9 mouse cellular contexts compared by ENCODE assay signal in genomic region chr15:81507201-81507600, GRCm38 (mm10). TPM values are rescaled to one million over a fixed set of nuclear protein-coding genes. Genes with fewer than 3 reads are reported as not detected.
DNase-seq lines count a peak whose midpoint lies in the region; TF ChIP-seq lines count a peak whose summit lies in the region.
"Had no signal": no experiment of that assay in that cellular context is flagged by ENCODE, and none has a peak within 500 bp of the region (broad histone marks: within the 10 kb centered on the region; RNA-seq: fewer than 3 reads in every experiment).

No protein-coding gene starts in this region.

- H3K4me3 ChIP-seq in kidney, adult 2 months (ENCODE audit: insufficient read depth, low read depth, low read length): no peak overlapping the region
- H3K4me3 ChIP-seq: lung, embryonic 15.5 days had no signal

- TF ChIP-seq CTCF in kidney, adult 2 months (conservative IDR thresholded peaks at IDR 0.05; ENCODE audit: insufficient read depth, insufficient read length, low read depth, low read length): peak; percentile 60

- H3K4me1 ChIP-seq in kidney, adult 2 months (ENCODE audit: control insufficient read depth, insufficient read depth, low read length): no peaks in the 10 kb centered on the region; the same call in 1 of the 2 replicates

- intact Hi-C loops in left cerebral cortex, postnatal 14 days (cut with DNase I): no loop called here

- peak; percentile 38 for DNase-seq in kidney, adult 2 months
- DNase-seq in kidney, adult 11 months: no peak
- peak; percentile 36 for DNase-seq in MN1 (ENCODE audit: low spot score)
- peak; percentile 49 for DNase-seq in kidney, postnatal 10 days
- DNase-seq in retina, postnatal 1 day: peak; percentile 40
- no peak for DNase-seq in frontal cortex, postnatal 10 days (ENCODE audit: low spot score in 2 of 2)
- no peak for DNase-seq in layer of hippocampus, postnatal 10 days (ENCODE audit: low spot score in 2 of 2)
- no peak for DNase-seq in left cerebral cortex, postnatal 14 days (ENCODE audit: low spot score in 2 of 2)

- H3K27ac ChIP-seq in kidney, adult 2 months (ENCODE audit: insufficient read depth, low read depth, low read length): no peak overlapping the region
- H3K27ac ChIP-seq: lung, embryonic 15.5 days had no signal

- H3K27me3 ChIP-seq in kidney, adult 2 months (replicated peaks; ENCODE audit: control insufficient read depth, insufficient read depth, low read length): no peaks in the 10 kb centered on the region
- H3K27me3 ChIP-seq: lung, embryonic 15.5 days had no signal

- H3K36me3 ChIP-seq in kidney, adult 2 months (ENCODE audit: control insufficient read depth, insufficient read depth, low read length): no peaks in the 10 kb centered on the region
- H3K36me3 ChIP-seq: lung, embryonic 15.5 days had no signal

- TF ChIP-seq POLR2A in kidney, adult 2 months (IDR thresholded peaks at IDR 0.05; ENCODE audit: low read depth, low read length): no peak

RNA-seq across cellular contexts. Expression of gene Rbx1, which starts 41.1 kb away (rescaled TPM):
- 76.3 and 118 TPM in 2 replicates for polyA plus RNA-seq in kidney, adult 2 months (2012; rRNA removed)
- total RNA-seq in layer of hippocampus, postnatal 10 days (2021): 100 to 1,000 TPM; 139 to 157 TPM
- 100 to 1,000 TPM; 128 to 139 TPM for total RNA-seq in left cerebral cortex, postnatal 14 days (2021)

Comparison
In these comparisons a context has a peak if more than half of its experiments do, and no peak if none do; other contexts are left out.
1. DNase-seq: peak in kidney, adult 2 months (single experiment), MN1 (single experiment), kidney, postnatal 10 days (single experiment) and retina, postnatal 1 day (single experiment); none in kidney, adult 11 months (single experiment), frontal cortex, postnatal 10 days (0 of 2), layer of hippocampus, postnatal 10 days (0 of 2) and left cerebral cortex, postnatal 14 days (0 of 2).